Mouse (Mus musculus) kidney, adult 10 weeks (tissue): ENCODE data around the gene Sigirr. TPM values are rescaled to one million over a fixed set of nuclear protein-coding genes. Genes with fewer than 3 reads are reported as not detected.

Experiments
- polyA plus RNA-seq: library from polyadenylated mRNA; stranded (reverse); fragments of 350-450 nt; fragmentation: Illumina TruSeq; extraction: RNeasy Lipid Tissue Mini Kit (QIAGEN cat#74804); gene quantifications from one replicate; pipeline ENCODE4 v1.2.3, GENCODE M21; 2014; ENCODE audit warnings: low read depth, low replicate concordance

The Sigirr gene
- 3.4 TPM for polyA plus RNA-seq

GRCm38 (mm10) chr7:141099911-141100691 lies at the start of gene Sigirr:
Sigirr (minus strand) TSS chr7:141100572.

DNA sequence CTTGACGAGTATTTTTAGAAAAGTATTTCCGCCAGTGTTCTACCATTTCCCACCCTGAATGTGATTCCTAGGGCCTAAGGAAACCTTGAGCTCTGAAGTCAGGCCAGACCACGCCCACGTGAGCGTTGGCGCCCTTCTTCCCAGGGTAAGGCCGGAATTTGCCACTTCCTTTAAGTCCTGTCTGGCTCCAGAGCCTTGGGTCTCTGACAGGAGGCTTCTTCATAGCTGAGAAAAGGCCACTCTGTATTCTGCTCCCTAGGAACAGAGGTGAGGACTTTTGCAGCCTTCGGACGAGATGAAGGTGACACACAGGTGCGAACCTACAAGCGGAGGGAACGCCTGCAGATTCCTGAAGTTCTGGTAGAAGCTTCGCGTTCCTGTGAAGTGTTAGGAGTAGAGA lies 21.9 kb upstream of the Sigirr start, which contains the start of gene Ptdss2:
Gene Ptdss2, plus strand, starts transcription at position 138 of the 400 bp plus-strand sequence.

GRCm38 (mm10) chr7:141117636-141118035 lies 17.3 kb upstream of the Sigirr start, which contains the start of gene Ano9:
Ano9 (minus strand) TSS chr7:141117806.

GRCm38 (mm10) chr7:141077841-141078240 lies 22.5 kb downstream of the Sigirr start, which contains the start of gene Pkp3:
Pkp3 (plus strand) TSS chr7:141078218.

GRCm38 (mm10) chr7:141060426-141061242 lies 39.7 kb downstream of the Sigirr start, which contains the start of gene B4galnt4:
B4galnt4 (plus strand) TSS chr7:141061104.

Other genes with a start within 250 kb of the Sigirr start
- not detected for gene Gm45785, start 244.2 kb downstream of the Sigirr start, polyA plus RNA-seq
- gene Ric8a, start 243.6 kb downstream of the Sigirr start, polyA plus RNA-seq: 4.2 TPM
- gene Bet1l, start 243.0 kb downstream of the Sigirr start, polyA plus RNA-seq: 3.2 TPM
- gene Psmd13, start 218.6 kb downstream of the Sigirr start, polyA plus RNA-seq: 149 TPM
- 4.8 TPM for gene Sirt3, start 218.3 kb downstream of the Sigirr start, polyA plus RNA-seq
- not detected for gene Cox8b, start 200.1 kb downstream of the Sigirr start, polyA plus RNA-seq
- 5.4 TPM for gene Nlrp6, start 179.7 kb downstream of the Sigirr start, polyA plus RNA-seq
- 1.1 TPM for gene Pgghg, start 159.2 kb downstream of the Sigirr start, polyA plus RNA-seq
- not detected for gene Ifitm5, start 150.3 kb downstream of the Sigirr start, polyA plus RNA-seq
- not detected for gene Gm45717, start 144.6 kb downstream of the Sigirr start, polyA plus RNA-seq
- 44.1 TPM for gene Ifitm2, start 144.6 kb downstream of the Sigirr start, polyA plus RNA-seq
- 5.3 TPM for gene Ifitm1, start 133.4 kb downstream of the Sigirr start, polyA plus RNA-seq
- 4.6 TPM for gene Ifitm3, start 89.8 kb downstream of the Sigirr start, polyA plus RNA-seq
- not detected for gene Ifitm6, start 82.6 kb downstream of the Sigirr start, polyA plus RNA-seq
- not detected for gene Gm17387, start 71.4 kb downstream of the Sigirr start, polyA plus RNA-seq
- not detected for gene B4galnt4, start 39.5 kb downstream of the Sigirr start, polyA plus RNA-seq
- gene Pkp3, start 22.4 kb downstream of the Sigirr start, polyA plus RNA-seq: not detected
- gene Ano9, start 17.2 kb upstream of the Sigirr start, polyA plus RNA-seq: 6.5 TPM
- 28.9 TPM for gene Ptdss2, start 21.8 kb upstream of the Sigirr start, polyA plus RNA-seq
- gene Rnh1, start 72.3 kb upstream of the Sigirr start, polyA plus RNA-seq: 0.89 TPM
- gene Hras, start 93.4 kb upstream of the Sigirr start, polyA plus RNA-seq: 9.9 TPM
- 0.69 TPM for gene Lrrc56, start 93.6 kb upstream of the Sigirr start, polyA plus RNA-seq
- 0.20 TPM for gene Lmntd2, start 113.5 kb upstream of the Sigirr start, polyA plus RNA-seq
- 5.0 TPM for gene Rassf7, start 115.3 kb upstream of the Sigirr start, polyA plus RNA-seq
- 13.1 TPM for gene Phrf1, start 128.2 kb upstream of the Sigirr start, polyA plus RNA-seq
- 12.1 TPM for gene Irf7, start 165.9 kb upstream of the Sigirr start, polyA plus RNA-seq
- 46.1 TPM for gene Cdhr5, start 176.2 kb upstream of the Sigirr start, polyA plus RNA-seq
- gene Sct, start 178.6 kb upstream of the Sigirr start, polyA plus RNA-seq: not detected
- gene Drd4, start 191.4 kb upstream of the Sigirr start, polyA plus RNA-seq: not detected
- gene Deaf1, start 227.1 kb upstream of the Sigirr start, polyA plus RNA-seq: 1.0 TPM
- gene Tmem80, start 227.2 kb upstream of the Sigirr start, polyA plus RNA-seq: 17.9 TPM
- 6.2 TPM for gene Eps8l2, start 238.3 kb upstream of the Sigirr start, polyA plus RNA-seq